Mouse (Mus musculus): Measurements from ENCODE around the gene Ypel2.

- TF ChIP-seq POLR2A (IDR thresholded peaks at IDR 0.05; ENCODE audit: borderline replicate concordance, control insufficient read depth, low read depth, low read length) (no peak), CTCF (IDR thresholded peaks at IDR 0.05; ENCODE audit: control insufficient read depth, insufficient read depth, low read length) (no peak)
Observed at GRCm38 (mm10) chr11:86951672-86952071, 41.8 kb downstream of the Ypel2 start.
